Mouse (Mus musculus) thymus, adult 2 months (tissue): ENCODE results near the gene Fyttd1. TPM values are rescaled to one million over a fixed set of nuclear protein-coding genes. Genes with fewer than 3 reads are reported as not detected.

Experiments used
- DNase-seq: peaks from one replicate; pipeline ENCODE4 v3.0.0; 2021
- H3K27ac ChIP-seq: fragments of 200-500 bp; 2 replicates; pipeline ENCODE4 v1.5.1; 2012; ENCODE audit warnings: low read length, control low read depth; ENCODE audit not compliant: control insufficient read depth, insufficient read depth
- H3K27me3 ChIP-seq: fragments of 200-500 bp; 2 replicates; pipeline ENCODE4 v1.6.1; 2012; ENCODE audit warnings: mild to moderate bottlenecking, low read length, moderate library complexity, mixed read lengths; ENCODE audit not compliant: control insufficient read depth, insufficient read depth
- H3K36me3 ChIP-seq: fragments of 200-500 bp; 2 replicates; pipeline ENCODE4 v1.6.1; 2012; ENCODE audit warnings: mild to moderate bottlenecking, low read length, moderate library complexity; ENCODE audit not compliant: control insufficient read depth, insufficient read depth
- H3K4me1 ChIP-seq: fragments of 200-500 bp; replicated peaks from 2 replicates; pipeline ENCODE4 v1.6.1; 2012; ENCODE audit warnings: low read length; ENCODE audit not compliant: control insufficient read depth, insufficient read depth
- H3K4me3 ChIP-seq: fragments of 200-500 bp; 2 replicates; pipeline ENCODE4 v1.5.1; 2012; ENCODE audit warnings: mild to moderate bottlenecking, low read length, control low read depth, moderate library complexity; ENCODE audit not compliant: control insufficient read depth, insufficient read depth
- CTCF ChIP-seq: fragments of 200-500 bp; IDR thresholded peaks from 2 replicates; pipeline ENCODE4 v1.5.1; 2012; ENCODE audit warnings: mild to moderate bottlenecking, control low read depth, low read length, moderate library complexity, borderline replicate concordance; ENCODE audit not compliant: control insufficient read depth, poor library complexity, insufficient read depth; ENCODE audit errors: extremely low read depth
- POLR2A ChIP-seq: fragments of 200-500 bp; IDR thresholded peaks from 2 replicates; pipeline ENCODE4 v1.6.1; 2012; ENCODE audit warnings: mild to moderate bottlenecking, low read length, control low read depth, moderate library complexity; ENCODE audit not compliant: control insufficient read depth, poor library complexity, insufficient read depth; ENCODE audit errors: extremely low read depth
- WGBS: fragments of 180-500 bp; shearing (Covaris S2); methylation state at CpG from one replicate; pipeline ENCODE4 v1.1.7; 2018; 5-methylcytosine and 5-hydroxymethylcytosine counted together
- polyA plus RNA-seq: library from polyadenylated mRNA; depleted of rRNA; stranded (reverse); fragments of >200 nt; gene quantifications from 2 replicates; pipeline ENCODE4 v1.2.3, GENCODE M21; 2012; rRNA removed

The Fyttd1 gene
- 8.4 and 8.8 TPM in 2 replicates for polyA plus RNA-seq

DNA sequence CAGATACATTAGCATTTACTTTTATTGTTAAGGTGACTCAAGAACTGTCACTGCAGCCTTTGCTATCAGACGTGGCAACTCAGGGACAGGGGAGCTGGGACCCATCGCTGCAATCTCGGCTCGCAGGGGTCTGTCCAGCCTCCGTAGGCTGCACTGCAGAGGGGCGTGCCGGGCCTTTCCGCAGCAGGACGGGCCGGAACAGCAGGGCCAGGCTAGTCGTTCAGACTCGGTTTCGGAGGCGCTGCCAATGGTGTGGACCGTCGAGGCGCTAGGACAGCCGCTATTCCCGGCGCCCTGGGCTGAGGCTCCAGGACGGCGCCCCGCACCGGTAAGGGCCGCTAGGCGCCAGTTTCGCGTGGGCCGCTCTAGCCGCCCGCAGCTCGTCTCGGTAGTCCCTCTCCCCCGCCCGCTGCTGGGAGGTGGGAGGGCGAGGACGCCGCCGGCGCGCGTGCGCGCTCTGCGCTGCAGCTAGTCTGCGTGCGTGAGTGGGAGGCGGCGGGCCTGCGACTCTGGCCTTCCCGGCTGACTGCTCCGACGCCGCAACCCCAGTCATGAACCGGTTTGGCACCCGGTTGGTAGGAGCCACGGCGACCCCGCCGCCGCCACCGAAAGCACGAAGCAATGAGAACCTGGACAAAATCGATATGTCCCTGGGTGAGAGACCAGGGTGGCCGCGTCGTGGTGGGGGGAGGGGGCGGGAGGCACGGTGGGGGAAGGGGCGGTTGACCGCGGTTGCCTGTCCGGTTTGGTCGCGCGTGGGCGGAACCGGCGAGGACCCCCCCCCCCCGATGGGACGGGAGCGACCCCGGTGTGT, at the start of gene Fyttd1, which contains the start of gene Rubcn:
Gene Fyttd1, plus strand, starts transcription at position 158 of the 814 bp plus-strand sequence.
Gene Rubcn, minus strand, starts transcription at position 424 of the 814 bp plus-strand sequence.
- WGBS = under 1% methylated on average over 80 of the region's 83 CpGs
- TF ChIP-seq CTCF = peak; percentile 75
- TF ChIP-seq POLR2A = peak; percentile 57; the same call in 1 of the 2 replicates

GRCm38 (mm10) chr16:32829104-32829503, 48.2 kb upstream of the Fyttd1 start:
- no peak overlapping the region for H3K4me3 ChIP-seq
- WGBS = 96% methylated on average over 11 of the region's 11 CpGs
- TF ChIP-seq POLR2A = no peak
- TF ChIP-seq CTCF = no peak
- H3K36me3 ChIP-seq = no peaks in the 10 kb centered on the region; the same call in 1 of the 2 replicates
- no peak for DNase-seq
- no peaks in the 10 kb centered on the region for H3K4me1 ChIP-seq
- no peaks in the 10 kb centered on the region for H3K27me3 ChIP-seq
- no peak overlapping the region for H3K27ac ChIP-seq

More for the DNA sequence above, at the start of gene Fyttd1, which contains the start of gene Rubcn:
- peak within 1 kb of the TSS; percentile 70 for H3K4me3 ChIP-seq
- no peak within 1 kb of the TSS for H3K27ac ChIP-seq
- H3K36me3 ChIP-seq = no peaks in the 10 kb centered on the region
- H3K4me1 ChIP-seq = peaks cover 6% of the 10 kb centered on the region
- peak; percentile 96 for DNase-seq
- H3K27me3 ChIP-seq = no peaks in the 10 kb centered on the region

DNA sequence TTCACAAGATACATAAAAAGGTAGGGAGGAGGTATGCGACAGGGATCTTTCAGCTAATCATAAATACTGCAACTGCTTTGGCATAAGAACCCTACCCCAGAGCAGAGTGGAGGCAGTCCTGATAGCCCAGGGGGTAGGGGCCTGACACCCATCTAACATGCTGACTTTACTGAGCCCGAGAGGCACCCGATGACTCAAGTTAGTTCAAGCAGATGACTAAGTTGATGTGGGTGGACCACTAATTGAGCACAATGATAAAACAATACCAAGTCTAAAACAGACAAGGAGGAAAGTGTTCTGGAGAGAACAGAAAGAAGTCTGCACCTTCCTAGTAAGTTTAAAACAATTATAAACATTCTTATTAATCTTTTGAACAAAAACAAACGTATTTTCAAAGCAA, 45.8 kb upstream of the Fyttd1 start:
- no peak overlapping the region for H3K27ac ChIP-seq
- H3K27me3 ChIP-seq = no peaks in the 10 kb centered on the region
- H3K36me3 ChIP-seq = 0 out of 2 replicates have a peak, but pooled peaks cover 6% of the 10 kb centered on the region
- no peak overlapping the region for H3K4me3 ChIP-seq
- no peaks in the 10 kb centered on the region for H3K4me1 ChIP-seq
- 98% methylated on average over 4 of the region's 4 CpGs for WGBS
- TF ChIP-seq POLR2A = no peak
- no peak for TF ChIP-seq CTCF
- DNase-seq = no peak

- TF ChIP-seq CTCF = no peak
- no peak for TF ChIP-seq POLR2A
- DNase-seq = no peak
- H3K4me1 ChIP-seq = no peaks in the 10 kb centered on the region
- WGBS = 95% methylated on average over 11 of the region's 11 CpGs
- peaks cover 14% of the 10 kb centered on the region for H3K36me3 ChIP-seq
- H3K27ac ChIP-seq = no peak overlapping the region
- no peak overlapping the region for H3K4me3 ChIP-seq
- H3K27me3 ChIP-seq = no peaks in the 10 kb centered on the region
These were observed 30.2 kb upstream of the Fyttd1 start for GRCm38 (mm10) chr16:32847103-32847502.

GRCm38 (mm10) chr16:32849042-32849830, 28.1 kb upstream of the Fyttd1 start:
- no peak overlapping the region for H3K27ac ChIP-seq
- H3K27me3 ChIP-seq = no peaks in the 10 kb centered on the region
- H3K4me3 ChIP-seq = no peak overlapping the region
- WGBS = 89% methylated on average over 11 of the region's 11 CpGs
- peaks cover 8% of the 10 kb centered on the region for H3K4me1 ChIP-seq
- peaks cover 10% of the 10 kb centered on the region for H3K36me3 ChIP-seq
- no peak for TF ChIP-seq CTCF
- TF ChIP-seq POLR2A = no peak
- peak; percentile 15 for DNase-seq

DNA sequence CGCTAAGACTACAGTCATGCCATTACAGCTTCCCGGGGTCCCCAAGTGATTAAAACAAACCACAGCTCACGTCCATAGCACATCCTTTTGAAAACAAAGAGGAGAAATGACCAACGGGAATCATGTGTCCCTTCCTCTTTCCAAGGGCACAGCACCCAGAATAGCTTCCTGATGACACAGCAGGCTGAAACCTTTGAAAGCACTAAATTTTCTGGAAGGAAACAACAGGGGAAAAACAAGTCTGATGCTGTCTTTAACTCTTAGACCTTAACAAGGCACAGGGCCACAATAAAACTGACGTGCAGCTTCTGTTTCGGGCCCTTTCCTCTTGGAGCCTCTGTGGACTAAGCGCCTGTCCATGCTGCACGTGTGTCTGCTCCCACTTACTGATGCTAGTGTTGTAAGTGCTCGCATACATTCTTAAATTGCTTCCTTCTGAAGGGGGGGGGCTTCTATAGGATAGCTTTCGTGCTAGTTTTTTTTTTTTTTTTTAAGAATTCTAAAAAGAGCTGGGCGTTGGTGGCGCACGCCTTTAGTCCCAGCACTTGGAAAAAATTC, 23.7 kb upstream of the Fyttd1 start:
- Histone ChIP-seq H3K27me3 (no peaks in the 10 kb centered on the region), H3K4me3 (no peak overlapping the region), H3K4me1 (peaks cover 10% of the 10 kb centered on the region), H3K27ac (peak overlapping the region; percentile 18; the same call in 1 of the 2 replicates), H3K36me3 (no peaks in the 10 kb centered on the region; the same call in 1 of the 2 replicates)
- WGBS = 53% methylated on average over 13 of the region's 13 CpGs
- no peak for DNase-seq
- no peak for TF ChIP-seq POLR2A
- no peak for TF ChIP-seq CTCF
